Mouse (Mus musculus) cerebellum, adult 11 months (tissue): Measurements from ENCODE around the gene Tbcc.
"Not testable (repeated sequence)": the region's sequence is repeated elsewhere in the genome, so short reads cannot be mapped to it uniquely, and the experiment has no call there.

Source experiments
- DNase-seq: peaks from one replicate; pipeline ENCODE4 v3.0.0; 2022

The Tbcc gene

GRCm38 (mm10) chr17:46890116-46890815 is at the start of gene Tbcc:
Gene Tbcc (plus strand): TSS chr17:46890684.
- DNase-seq, result peak; percentile 96

GRCm38 (mm10) chr17:46843022-46843421 is 47.5 kb upstream of the Tbcc start:
- DNase-seq, result no peak

- no peak for DNase-seq
Measured at GRCm38 (mm10) chr17:46843716-46844115, 46.8 kb upstream of the Tbcc start.

- DNase-seq, result peak; percentile 70
Measured at GRCm38 (mm10) chr17:46844811-46845210, 45.7 kb upstream of the Tbcc start.

- no peak for DNase-seq
Measured at GRCm38 (mm10) chr17:46845262-46845661, 45.2 kb upstream of the Tbcc start.

- DNase-seq, result not testable (repeated sequence)
Measured at GRCm38 (mm10) chr17:46846573-46846972, 43.9 kb upstream of the Tbcc start.

- no peak for DNase-seq
Measured at GRCm38 (mm10) chr17:46847206-46847605, 43.3 kb upstream of the Tbcc start.

- no peak for DNase-seq
Measured at GRCm38 (mm10) chr17:46852725-46853124, 37.8 kb upstream of the Tbcc start.

DNA sequence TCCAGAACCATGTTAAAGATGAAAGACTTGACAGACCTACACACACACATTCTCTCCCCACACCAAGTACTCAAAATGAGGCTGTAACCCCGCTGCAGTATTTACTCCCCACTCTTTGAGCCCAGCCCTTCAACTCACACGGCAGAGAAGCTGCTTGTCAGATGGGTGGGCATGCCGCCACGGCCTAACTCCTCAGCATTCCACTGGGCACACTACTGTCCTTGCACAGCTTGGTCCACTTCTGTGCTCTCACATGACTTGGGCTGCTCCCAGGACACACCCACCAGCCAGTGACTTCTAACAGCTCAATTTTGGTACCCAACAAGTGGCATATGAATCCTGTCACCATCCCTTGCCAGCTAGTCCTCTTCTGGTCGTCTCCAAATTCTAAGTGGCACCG is 37.2 kb upstream of the Tbcc start:
- DNase-seq, result peak; percentile 55

GRCm38 (mm10) chr17:46854096-46854495 is 36.4 kb upstream of the Tbcc start:
- DNase-seq, result no peak

DNA sequence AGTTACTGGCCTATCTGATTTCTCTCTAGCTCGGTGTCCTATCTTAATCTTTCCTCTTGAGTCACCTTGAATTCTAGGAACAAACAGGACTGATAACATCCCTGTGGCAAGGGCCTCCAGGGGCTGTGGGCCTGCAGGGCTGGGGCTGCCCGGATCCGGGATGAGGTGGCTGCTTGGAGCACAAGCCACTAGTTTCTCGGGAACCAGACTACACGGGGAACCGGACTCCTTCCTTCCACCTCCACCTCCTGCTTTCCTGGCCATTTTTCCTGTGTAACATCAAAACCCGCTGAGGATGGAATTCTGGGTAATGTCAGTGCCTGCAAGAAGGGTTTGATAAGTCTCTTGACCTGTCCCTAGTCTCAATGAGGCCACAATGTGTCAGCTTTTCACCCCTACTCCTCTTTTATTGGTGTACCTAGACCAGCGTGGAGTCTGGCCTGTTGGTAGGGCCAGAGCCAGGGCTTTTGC is 35.8 kb upstream of the Tbcc start:
- no peak for DNase-seq

DNA sequence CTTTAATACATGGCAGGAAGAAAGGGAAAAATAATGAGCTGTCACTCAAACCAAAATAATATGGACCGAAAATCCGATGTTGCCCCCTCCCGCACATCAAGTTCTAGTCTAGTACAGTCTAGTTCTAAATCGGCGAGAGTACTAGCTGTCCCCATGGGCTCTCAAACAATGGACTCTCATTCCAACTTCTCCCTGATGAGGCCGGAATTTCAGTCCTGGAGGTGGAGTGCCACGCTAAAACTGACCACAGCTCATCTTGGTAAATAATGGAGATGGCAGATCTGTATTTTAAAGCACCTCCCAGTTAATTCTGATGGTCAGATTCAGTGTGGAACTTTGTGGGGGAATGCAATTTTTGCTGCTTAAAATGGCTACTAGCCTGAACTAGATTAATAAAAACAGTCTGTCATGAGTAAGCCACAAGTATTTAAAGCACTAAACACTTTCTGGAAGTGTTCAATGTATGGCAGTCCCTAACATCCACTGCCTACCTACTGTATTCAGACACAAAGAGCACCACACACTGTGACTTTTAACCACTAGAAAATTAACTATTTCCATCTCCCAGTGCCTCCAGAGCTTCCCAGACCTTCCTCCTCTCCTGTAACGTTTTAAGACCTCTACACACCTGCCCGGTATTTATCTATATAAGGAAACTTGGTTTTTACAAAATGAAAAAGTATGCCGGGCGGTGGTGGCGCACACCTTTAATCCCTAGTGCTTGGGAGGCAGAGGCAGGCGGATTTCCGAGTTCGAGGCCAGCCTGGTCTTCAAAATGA is 35.0 kb upstream of the Tbcc start:
- DNase-seq, result peak; percentile 28

DNA sequence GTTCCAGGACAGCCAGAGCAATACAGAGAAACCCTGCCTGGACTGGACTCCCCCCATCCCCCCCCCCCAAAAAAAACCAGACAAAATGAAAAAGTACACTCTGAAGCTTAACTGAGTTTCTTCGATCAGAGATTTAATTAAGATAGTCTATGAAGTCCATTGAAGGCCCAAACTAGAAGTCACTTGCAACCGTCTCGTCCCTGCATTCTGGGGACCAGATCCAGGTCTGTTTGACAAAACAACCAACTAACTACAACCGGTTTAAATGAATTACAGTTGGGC is 34.4 kb upstream of the Tbcc start:
- DNase-seq, result no peak

- DNase-seq, result peak; percentile 85
Measured at GRCm38 (mm10) chr17:46856471-46857360, 33.8 kb upstream of the Tbcc start.

GRCm38 (mm10) chr17:46857361-46857902 is 33.1 kb upstream of the Tbcc start:
- DNase-seq, result peak; percentile 70

DNA sequence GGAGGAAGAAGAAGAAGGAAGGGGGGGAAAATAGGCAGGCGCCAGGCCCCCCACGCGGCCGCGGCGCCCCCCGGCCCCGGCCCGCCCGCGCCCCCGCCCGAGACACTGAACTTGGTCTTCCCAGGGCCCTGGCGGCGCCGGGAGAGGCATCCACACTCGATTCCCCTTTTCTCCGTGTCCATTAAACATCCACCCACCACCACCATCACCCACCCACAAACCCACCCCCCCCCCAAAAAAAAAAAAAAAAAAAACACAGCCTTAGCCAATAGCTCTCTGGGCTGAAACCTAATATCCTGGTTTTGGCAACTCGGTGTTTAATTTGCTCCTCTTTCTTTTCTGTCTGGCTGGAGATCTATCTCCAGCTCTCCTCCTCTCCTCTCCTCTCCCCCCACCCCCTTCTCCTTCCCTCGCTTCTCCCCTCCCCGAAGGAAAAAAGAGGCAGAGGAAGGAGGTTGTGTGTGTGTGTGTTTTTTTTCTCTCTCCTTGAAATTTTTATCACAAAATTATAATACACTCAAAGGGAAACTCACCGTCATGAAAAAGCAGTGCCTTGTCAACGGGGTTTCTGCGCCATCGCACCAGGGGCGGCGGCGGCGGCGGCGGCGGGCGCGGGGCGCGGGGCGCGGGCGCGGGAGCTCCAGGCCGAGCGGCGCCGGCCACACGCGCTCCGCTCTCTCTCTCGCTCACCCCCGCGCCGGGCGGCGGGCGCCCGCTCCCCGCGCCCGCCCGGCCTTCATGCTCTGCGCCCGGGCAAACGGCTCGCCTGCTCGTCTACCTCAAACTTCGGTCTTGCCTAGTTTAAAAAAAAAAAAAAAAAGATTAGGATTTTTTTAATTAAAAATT is 32.4 kb upstream of the Tbcc start, which contains the start of gene Bicral:
Gene Bicral (minus strand): TSS at position 580 of the 846 bp plus-strand sequence.
- peak; percentile 67 for DNase-seq

DNA sequence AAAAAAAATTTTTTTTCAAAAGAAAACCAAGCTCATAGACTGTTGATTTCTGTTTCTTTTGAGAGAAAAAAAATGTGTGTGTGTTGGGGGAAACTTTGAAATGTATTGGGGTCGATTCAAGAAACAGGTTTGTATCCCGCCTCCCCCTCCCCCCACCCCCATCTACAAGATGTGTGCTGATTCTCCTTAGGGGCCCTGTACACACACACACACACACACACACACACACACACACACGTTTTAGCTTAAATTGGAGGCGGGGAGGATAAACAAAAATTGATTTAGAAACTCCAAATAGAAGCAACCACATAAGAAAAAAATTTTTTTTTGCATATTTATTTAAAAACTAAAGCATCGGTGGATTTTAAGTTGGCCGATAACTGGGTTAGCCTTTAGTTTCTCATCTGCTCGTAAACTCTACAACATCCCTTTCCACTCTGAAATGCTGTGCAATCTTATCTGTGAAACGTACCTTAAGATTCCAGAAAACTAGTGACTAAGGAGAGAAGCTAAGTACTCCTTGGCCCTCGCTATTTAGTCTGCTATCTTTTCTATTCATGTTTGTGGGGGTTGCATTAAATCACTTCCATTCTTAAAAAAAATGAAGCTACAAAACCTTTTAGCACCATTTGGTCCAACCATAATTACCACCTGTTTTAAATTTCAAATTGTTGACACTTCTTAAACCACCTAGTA is 31.6 kb upstream of the Tbcc start:
- no peak for DNase-seq

DNA sequence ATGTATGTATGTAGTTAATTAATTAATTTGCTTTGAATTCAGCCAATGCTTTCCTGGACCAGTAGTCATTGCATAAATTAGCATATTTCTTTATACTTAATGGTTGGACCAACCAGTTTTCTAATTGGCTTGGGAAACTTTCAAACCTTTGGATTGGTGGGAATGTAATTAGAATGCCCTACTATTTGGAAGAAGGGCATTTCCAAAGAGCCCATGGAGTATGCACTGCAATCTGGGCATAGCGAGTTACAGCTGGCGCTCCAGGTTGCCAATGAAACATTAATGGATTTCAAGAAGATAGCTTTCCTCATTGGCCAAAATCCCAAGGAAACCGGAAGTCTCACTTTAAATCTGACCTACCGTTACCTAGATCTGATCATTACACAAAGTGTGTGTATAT is 30.4 kb upstream of the Tbcc start:
- DNase-seq, result no peak

GRCm38 (mm10) chr17:46864566-46865195 is 25.8 kb upstream of the Tbcc start:
- no peak for DNase-seq

DNA sequence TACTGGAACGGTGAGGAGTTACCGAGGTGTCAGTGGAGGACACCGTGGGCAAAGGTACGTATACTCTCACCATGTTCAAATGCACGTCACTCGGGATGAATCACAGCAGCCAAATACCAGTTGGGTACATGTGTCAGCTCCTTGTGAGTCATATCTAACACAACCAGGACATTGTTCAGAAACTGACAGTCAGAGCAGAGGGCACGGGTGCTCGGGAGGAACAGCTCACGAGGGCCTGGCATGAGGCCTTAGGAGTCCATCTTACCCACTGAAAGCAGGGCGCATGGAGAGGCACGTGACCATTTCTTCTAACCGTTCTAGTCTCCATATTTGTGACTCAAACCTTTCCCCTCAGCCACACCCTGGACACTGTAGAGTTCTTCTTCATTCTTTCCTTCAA is 23.6 kb upstream of the Tbcc start:
- DNase-seq, result no peak
